Mouse (Mus musculus) c-Kit-positive CD71-negative TER-119-negative erythroid progenitor cells, embryonic 14.5 days (primary cell): ENCODE measurements at regions not wholly inside any gene's neighbourhood (a gene's known extent, or its start where the extent isn't known, plus 50 kb on each side); places are given as distances from the start of the nearest gene placed in this dataset.
A peak's percentile ranks its signal among the peaks of the same experiment; 100 is the strongest.
"Not testable (repeated sequence)": the region's sequence is repeated elsewhere in the genome, so short reads cannot be mapped to it uniquely, and the experiment has no call there.

Experiments used
- DNase-seq: peaks from one replicate; pipeline ENCODE4 v3.0.0-alpha.2; 2013; ENCODE audit warnings: low read depth

GRCm38 (mm10) chr12:25605396-25605795 lies 508.5 kb upstream of the Id2 start:
- no peak for DNase-seq

DNA sequence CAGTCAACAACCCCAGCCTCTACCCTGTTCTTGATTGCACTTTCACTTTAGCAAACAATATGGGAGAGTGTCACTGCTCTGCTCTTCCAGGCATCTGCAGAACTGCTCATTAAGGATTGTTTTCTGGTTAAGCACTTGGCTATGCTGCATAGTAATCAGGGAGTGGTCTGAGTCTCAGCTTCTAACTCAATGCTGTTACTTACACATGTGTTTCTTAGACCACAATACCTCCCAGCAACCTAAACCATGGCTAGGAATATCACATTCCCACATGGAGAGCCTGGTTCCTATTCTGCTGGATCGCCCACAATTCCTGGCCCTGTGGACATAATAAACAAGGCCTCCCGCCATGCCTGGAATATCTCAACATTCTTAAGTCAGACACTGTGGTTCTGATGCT lies 493.3 kb upstream of the Id2 start:
- DNase-seq = no peak

DNA sequence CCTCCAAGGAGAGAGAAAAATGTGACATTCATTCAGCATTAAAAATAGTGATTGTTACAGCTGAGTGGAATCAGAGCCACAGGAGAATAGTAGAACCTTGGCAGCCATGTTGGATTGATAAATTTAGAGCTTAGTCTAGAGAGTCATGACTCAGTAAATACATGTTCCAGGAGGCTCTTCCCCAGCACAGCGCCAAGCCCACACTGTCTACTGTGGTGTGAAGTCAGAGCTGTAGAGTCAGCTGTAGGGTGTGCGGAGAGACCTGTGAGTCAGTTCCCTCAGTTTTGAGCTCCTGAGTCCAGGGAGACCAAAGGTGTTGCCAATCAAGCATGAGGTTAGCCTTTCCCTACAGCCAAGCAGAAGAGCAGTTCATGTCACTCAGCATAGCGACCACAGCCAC lies 488.8 kb upstream of the Id2 start:
- DNase-seq = no peak

GRCm38 (mm10) chr12:25579407-25579806 lies 482.5 kb upstream of the Id2 start:
- DNase-seq = no peak

GRCm38 (mm10) chr12:25565131-25565530 lies 468.2 kb upstream of the Id2 start:
- DNase-seq = no peak

- no peak for DNase-seq
Measured at GRCm38 (mm10) chr12:25559601-25560000, 462.7 kb upstream of the Id2 start.

GRCm38 (mm10) chr12:25553656-25554055 lies 456.7 kb upstream of the Id2 start:
- DNase-seq = no peak

- no peak for DNase-seq
Measured at GRCm38 (mm10) chr12:25549735-25550134, 452.8 kb upstream of the Id2 start.

- no peak for DNase-seq
Measured at GRCm38 (mm10) chr12:25544253-25544652, 447.3 kb upstream of the Id2 start.

- DNase-seq = no peak
Measured at GRCm38 (mm10) chr12:25534620-25534950, 437.6 kb upstream of the Id2 start.

DNA sequence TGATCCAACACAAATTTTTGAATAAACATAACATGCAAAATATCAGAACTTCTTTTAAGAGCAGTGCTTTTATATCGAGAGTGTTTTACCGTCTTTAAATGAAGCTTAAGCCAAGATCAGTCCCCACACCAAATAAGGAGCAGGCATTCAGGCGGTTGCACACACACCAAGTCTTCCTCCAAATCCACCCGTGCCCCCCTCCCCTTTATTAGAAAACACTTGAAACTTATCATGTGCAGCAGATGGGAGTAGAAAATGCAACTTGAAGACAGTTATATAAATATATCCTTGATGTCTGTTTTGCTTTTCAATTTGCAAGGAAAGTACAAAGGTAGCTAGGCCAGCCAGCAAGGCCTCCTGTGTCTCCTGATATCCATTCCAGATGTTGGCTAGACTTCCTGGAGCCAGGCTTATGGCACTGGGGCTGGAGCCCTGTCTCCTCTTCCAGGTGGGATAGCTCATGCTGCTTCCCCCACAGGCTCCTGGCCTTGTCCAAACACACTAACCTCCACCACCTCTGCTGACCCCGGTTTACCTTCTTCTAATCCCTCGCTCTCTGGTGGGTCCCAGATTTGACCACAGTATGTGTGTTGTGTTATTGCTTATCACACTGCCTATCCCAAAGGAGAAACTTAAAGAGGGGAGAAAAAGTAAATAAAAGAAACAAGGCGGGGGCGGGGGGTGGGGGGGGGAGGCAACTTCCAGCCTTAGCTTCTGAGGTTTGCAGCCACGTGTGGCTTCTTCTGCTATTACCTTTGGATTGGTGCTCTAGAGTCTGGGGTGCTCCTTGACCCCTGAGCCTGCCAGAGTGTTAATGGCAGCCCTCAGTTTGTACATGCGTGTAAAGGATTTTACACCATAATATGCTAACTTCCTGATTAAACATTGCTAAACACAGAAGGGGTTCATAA lies 437.0 kb upstream of the Id2 start:
- DNase-seq = no peak

GRCm38 (mm10) chr12:25530483-25530882 lies 433.5 kb upstream of the Id2 start:
- no peak for DNase-seq

DNA sequence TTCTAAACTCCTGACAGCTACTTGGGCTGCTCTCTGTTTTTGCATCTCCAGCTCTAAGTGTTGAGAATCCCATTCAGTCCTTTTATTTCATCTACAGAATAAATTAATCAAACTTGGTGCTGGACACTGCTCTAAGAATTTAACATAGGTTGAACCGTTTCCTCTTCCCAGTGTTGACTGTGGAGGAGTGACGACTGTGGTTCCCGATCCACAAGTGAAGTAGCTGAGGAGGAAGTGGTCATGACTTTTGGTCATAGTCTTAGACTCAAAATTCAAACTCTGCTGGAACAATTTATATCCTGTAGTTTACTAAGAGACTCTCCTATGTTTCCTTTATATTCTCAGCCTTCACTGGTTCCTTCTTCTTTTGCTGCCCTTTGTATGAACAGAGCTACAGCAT lies 432.6 kb upstream of the Id2 start:
- no peak for DNase-seq

DNA sequence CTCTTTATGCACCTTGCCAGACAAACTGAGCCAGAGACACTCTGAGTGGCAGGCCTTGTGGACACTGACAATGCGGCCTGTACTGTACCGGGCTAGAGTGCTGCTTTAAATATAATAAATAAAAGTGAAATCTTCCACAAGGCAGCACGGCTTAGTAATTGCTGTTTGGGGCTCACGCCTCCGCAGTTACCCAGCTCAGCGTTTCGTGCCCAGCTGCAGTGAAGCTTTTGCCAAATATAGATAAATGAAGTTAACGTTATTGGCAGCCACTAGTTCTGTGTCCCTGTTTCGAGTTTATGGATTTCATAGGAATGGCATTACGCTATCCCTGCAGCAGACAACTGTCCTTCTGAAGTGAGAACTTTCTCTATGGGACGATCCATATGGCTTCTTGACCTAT lies 429.7 kb upstream of the Id2 start:
- no peak for DNase-seq

DNA sequence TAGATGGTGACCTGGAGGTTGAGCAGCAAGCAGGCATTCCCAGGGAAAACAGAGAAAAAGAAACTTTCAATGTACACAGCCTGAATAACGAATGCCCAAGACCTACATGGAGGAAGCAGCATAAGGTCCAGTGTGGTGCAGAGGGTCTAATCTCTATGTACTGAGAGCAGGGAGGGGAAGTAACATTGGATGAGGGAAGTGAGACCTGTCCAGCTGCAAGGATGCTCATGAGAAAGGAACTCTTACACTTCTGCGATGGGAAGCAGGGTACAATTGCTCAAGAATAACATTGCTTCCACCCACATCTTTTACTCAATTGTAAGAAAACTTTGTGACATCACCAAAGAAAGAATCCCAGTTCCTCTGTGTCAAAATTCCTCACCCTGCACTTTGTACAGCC lies 419.8 kb upstream of the Id2 start:
- no peak for DNase-seq

GRCm38 (mm10) chr12:25513679-25514078 lies 416.7 kb upstream of the Id2 start:
- DNase-seq = no peak

DNA sequence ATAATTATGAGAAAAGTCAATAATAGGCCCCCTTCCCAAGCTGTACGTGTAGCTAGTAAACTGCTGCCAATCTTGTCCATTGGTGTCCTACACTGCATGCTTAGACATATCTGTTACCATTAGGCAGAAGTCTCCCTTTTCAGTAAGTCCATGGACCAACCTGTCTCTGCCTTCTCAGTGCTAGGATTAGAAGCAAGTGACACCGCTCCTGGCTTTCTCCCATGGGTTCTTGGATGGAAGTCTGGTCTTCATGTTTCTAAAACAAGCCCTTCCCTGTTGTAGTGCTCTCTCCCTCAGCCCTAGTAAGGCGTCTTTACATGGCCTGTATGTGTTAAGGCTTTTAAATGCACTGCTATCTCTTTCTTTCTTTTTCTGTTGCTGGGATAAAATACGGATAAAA lies 412.7 kb upstream of the Id2 start:
- DNase-seq = no peak

- no peak for DNase-seq
Measured at GRCm38 (mm10) chr12:25493233-25493632, 396.3 kb upstream of the Id2 start.

- DNase-seq = no peak
Measured at GRCm38 (mm10) chr12:25492483-25493190, 395.7 kb upstream of the Id2 start.

DNA sequence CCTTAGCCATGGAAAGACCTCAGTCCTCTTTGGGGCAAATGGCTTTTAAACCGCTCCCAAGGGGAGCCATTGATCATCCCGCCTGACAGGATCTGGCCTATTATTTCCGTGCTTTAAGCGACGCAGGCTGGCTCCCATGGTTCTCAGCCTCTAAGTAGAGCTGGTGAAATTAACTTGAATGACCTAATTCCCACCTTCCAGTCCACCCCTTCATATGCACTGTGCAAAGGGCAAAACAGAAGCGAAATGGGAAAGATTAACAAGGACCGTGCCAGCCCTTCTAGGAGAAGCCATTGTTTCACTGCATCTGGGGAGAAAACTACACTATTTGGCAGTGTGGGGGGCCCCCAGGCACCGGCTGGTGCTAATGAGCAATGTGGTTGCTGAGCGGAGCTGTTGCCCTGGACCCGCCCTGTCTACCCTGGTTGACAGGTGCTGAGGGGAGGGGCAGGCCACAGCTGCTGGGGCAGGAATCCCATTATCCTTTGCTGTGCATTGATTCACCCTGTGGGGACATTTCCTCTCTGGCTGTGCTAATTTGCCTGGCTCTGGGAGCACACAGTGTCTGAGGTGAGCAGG lies 378.3 kb upstream of the Id2 start:
- DNase-seq = no peak

GRCm38 (mm10) chr12:25469181-25469580 lies 372.2 kb upstream of the Id2 start:
- DNase-seq = no peak

DNA sequence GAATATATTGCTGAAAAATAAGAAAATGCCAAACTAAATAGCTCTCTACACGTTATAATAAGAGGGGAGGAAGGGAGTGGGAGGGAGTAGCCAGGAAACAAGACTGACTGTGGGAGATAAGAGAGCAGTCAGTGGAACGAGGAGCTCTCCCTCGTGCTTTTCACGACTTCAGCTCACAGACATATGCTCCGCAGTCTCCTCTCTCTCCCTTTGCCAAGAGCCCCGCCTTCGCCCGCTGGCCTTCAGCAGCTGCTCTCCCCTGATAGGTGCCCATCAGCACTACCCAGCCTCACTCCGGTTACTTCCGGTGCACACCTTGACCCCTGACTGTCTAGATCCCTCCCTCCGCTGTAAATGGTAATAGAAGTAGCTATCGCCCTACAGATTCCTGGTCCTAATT lies 370.8 kb upstream of the Id2 start:
- DNase-seq = peak; percentile 16

- DNase-seq = not testable (repeated sequence)
Measured at GRCm38 (mm10) chr12:25462690-25463089, 365.8 kb upstream of the Id2 start.
